Mouse (Mus musculus) MEL (cell line): ENCODE data around the gene Chgb. TPM values are rescaled to one million over a fixed set of nuclear protein-coding genes. Genes with fewer than 3 reads are reported as not detected.

Experiments used
- DNase-seq: peaks from one replicate; pipeline ENCODE4 v3.0.0; 2011; ENCODE audit warnings: low read depth, low spot score
- H3K27ac ChIP-seq: 2 replicates; pipeline ENCODE4 v1.5.1; 2012; ENCODE audit warnings: low read depth, mild to moderate bottlenecking, control low read depth, low read length, moderate library complexity; ENCODE audit not compliant: control insufficient read depth
- H3K27me3 ChIP-seq, 2 experiments: fragments of 150-350 bp in 1 of 2; sonication (generic) in 1 of 2; 2 replicates each; pipeline ENCODE4 v1.6.1; 2012; ENCODE audit warnings: low read length in 2 of 2, mild to moderate bottlenecking in 2 of 2, improper control_type of control experiment in 1 of 2, moderate library complexity in 1 of 2; ENCODE audit not compliant: insufficient read depth in 2 of 2, control insufficient read depth in 1 of 2
- H3K36me3 ChIP-seq, 2 experiments: 2 replicates each; pipeline ENCODE4 v1.6.1; 2012 to 2014; ENCODE audit warnings: low read length in 2 of 2, improper control_type of control experiment in 1 of 2, inconsistent platforms in 1 of 2, mild to moderate bottlenecking in 1 of 2; ENCODE audit not compliant: insufficient read depth in 2 of 2, control insufficient read depth in 1 of 2
- H3K4me1 ChIP-seq, 2 experiments: fragments of 150-350 bp in 1 of 2; sonication (generic) in 1 of 2; 2 replicates each; pipeline ENCODE4 v1.6.1; 2012; ENCODE audit warnings: low read length in 2 of 2, improper control_type of control experiment in 1 of 2, mild to moderate bottlenecking in 1 of 2; ENCODE audit not compliant: insufficient read depth in 2 of 2, control insufficient read depth in 1 of 2
- H3K4me3 ChIP-seq, 2 experiments: fragments of 150-350 bp in 1 of 2; sonication (generic) in 1 of 2; 2 replicates each; pipeline ENCODE4 v1.5.1; 2012; ENCODE audit warnings: low read depth in 2 of 2, low read length in 2 of 2, mild to moderate bottlenecking in 2 of 2, moderate library complexity in 2 of 2, control low read depth in 1 of 2, improper control_type of control experiment in 1 of 2; ENCODE audit not compliant: control insufficient read depth in 1 of 2, insufficient read depth in 1 of 2
- H3K79me2 ChIP-seq: 2 replicates; pipeline ENCODE4 v1.6.1; 2012; ENCODE audit warnings: mild to moderate bottlenecking, low read length, moderate library complexity; ENCODE audit not compliant: control insufficient read depth, poor library complexity, insufficient read depth
- H3K9ac ChIP-seq: 2 replicates; pipeline ENCODE4 v1.6.1; 2012; ENCODE audit warnings: low read depth, mild to moderate bottlenecking, control low read depth, low read length, moderate library complexity; ENCODE audit not compliant: control insufficient read depth, poor library complexity, severe bottlenecking
- H3K9me3 ChIP-seq: fragments of 150-350 bp; sonication (generic); replicated peaks from 2 replicates; pipeline ENCODE4 v1.6.1; 2012; ENCODE audit warnings: mild to moderate bottlenecking, low read length, improper control_type of control experiment, moderate library complexity; ENCODE audit not compliant: insufficient read depth
- CHD1 ChIP-seq: IDR thresholded peaks from 2 replicates; pipeline ENCODE4 v1.6.1; 2012; ENCODE audit warnings: low read depth, mild to moderate bottlenecking, inconsistent platforms, low read length, improper control_type of control experiment
- CHD2 ChIP-seq: IDR thresholded peaks from 2 replicates; pipeline ENCODE4 v1.6.1; 2011; ENCODE audit warnings: low read length, improper control_type of control experiment
- E2F4 ChIP-seq: IDR thresholded peaks from 2 replicates; pipeline ENCODE4 v1.6.1; 2011; ENCODE audit warnings: low read depth, low read length, improper control_type of control experiment, borderline replicate concordance
- ELF1 ChIP-seq: IDR thresholded peaks from 2 replicates; pipeline ENCODE4 v1.6.1; 2014; ENCODE audit warnings: low read depth, mild to moderate bottlenecking, inconsistent platforms, low read length, improper control_type of control experiment, moderate library complexity
- ETS1 ChIP-seq: IDR thresholded peaks from 2 replicates; pipeline ENCODE4 v1.6.1; 2012; ENCODE audit warnings: low read depth, mild to moderate bottlenecking, inconsistent platforms, low read length, improper control_type of control experiment, moderate library complexity
- GABPA ChIP-seq: IDR thresholded peaks from 2 replicates; pipeline ENCODE4 v1.6.1; 2012; ENCODE audit warnings: low read depth, mild to moderate bottlenecking, inconsistent platforms, low read length, improper control_type of control experiment, moderate library complexity
- GATA1 ChIP-seq: IDR thresholded peaks from 2 replicates; pipeline ENCODE4 v1.6.1; 2011; ENCODE audit warnings: low read depth, low read length, improper control_type of control experiment
- HCFC1 ChIP-seq: IDR thresholded peaks from 2 replicates; pipeline ENCODE4 v1.6.1; 2012; ENCODE audit warnings: low read depth, mild to moderate bottlenecking, inconsistent platforms, low read length, improper control_type of control experiment, moderate library complexity
- JUND ChIP-seq: IDR thresholded peaks from 2 replicates; pipeline ENCODE4 v1.6.1; 2011; ENCODE audit warnings: low read depth, mild to moderate bottlenecking, improper control_type of control experiment, low read length
- MAFK ChIP-seq: IDR thresholded peaks from 2 replicates; pipeline ENCODE4 v1.6.1; 2011; ENCODE audit warnings: low read depth, mild to moderate bottlenecking, low read length, improper control_type of control experiment, borderline replicate concordance
- MXI1 ChIP-seq: IDR thresholded peaks from 2 replicates; pipeline ENCODE4 v1.6.1; 2011; ENCODE audit warnings: mild to moderate bottlenecking, low read depth, low read length, improper control_type of control experiment
- MYC ChIP-seq: IDR thresholded peaks from 2 replicates; pipeline ENCODE4 v1.6.1; 2011; ENCODE audit warnings: low read depth, mild to moderate bottlenecking, low read length, improper control_type of control experiment, moderate library complexity
- NRF1 ChIP-seq: IDR thresholded peaks from 2 replicates; pipeline ENCODE4 v1.6.1; 2014; ENCODE audit warnings: low read depth, mild to moderate bottlenecking, inconsistent platforms, low read length, improper control_type of control experiment, moderate library complexity; ENCODE audit not compliant: poor library complexity, insufficient read depth, severe bottlenecking
- POLR2A ChIP-seq, 2 experiments: IDR thresholded peaks; 2 replicates each; pipeline ENCODE4 v1.6.1; 2011 to 2012; ENCODE audit warnings: low read length in 2 of 2, mild to moderate bottlenecking in 2 of 2, control low read depth in 1 of 2, improper control_type of control experiment in 1 of 2, low read depth in 1 of 2, moderate library complexity in 1 of 2; ENCODE audit not compliant: control insufficient read depth in 1 of 2, insufficient read depth in 1 of 2, poor library complexity in 1 of 2
- RAD21 ChIP-seq: IDR thresholded peaks from 2 replicates; pipeline ENCODE4 v1.6.1; 2011; ENCODE audit warnings: mild to moderate bottlenecking, low read depth, low read length, improper control_type of control experiment
- RCOR1 ChIP-seq: IDR thresholded peaks from 2 replicates; pipeline ENCODE4 v1.6.1; 2012; ENCODE audit warnings: low read depth, mild to moderate bottlenecking, inconsistent platforms, low read length, improper control_type of control experiment
- SIN3A ChIP-seq: IDR thresholded peaks from 2 replicates; pipeline ENCODE4 v1.6.1; 2012; ENCODE audit warnings: low read length, improper control_type of control experiment, inconsistent platforms
- SMC3 ChIP-seq: IDR thresholded peaks from 2 replicates; pipeline ENCODE4 v1.6.1; 2011; ENCODE audit warnings: low read depth, low read length, improper control_type of control experiment
- TAL1 ChIP-seq: IDR thresholded peaks from 2 replicates; pipeline ENCODE4 v1.6.1; 2012; ENCODE audit warnings: mild to moderate bottlenecking, inconsistent platforms, low read length, moderate library complexity, mixed read lengths
- UBTF ChIP-seq: IDR thresholded peaks from 2 replicates; pipeline ENCODE4 v1.6.1; 2012; ENCODE audit warnings: low read depth, mild to moderate bottlenecking, inconsistent platforms, low read length, improper control_type of control experiment, moderate library complexity, borderline replicate concordance; ENCODE audit not compliant: insufficient read depth
- USF2 ChIP-seq, 2 experiments: IDR thresholded peaks; 2 replicates each; pipeline ENCODE4 v1.6.1; 2011 to 2012; ENCODE audit warnings: improper control_type of control experiment in 2 of 2, low read length in 2 of 2, borderline replicate concordance in 1 of 2, inconsistent platforms in 1 of 2, low read depth in 1 of 2, mild to moderate bottlenecking in 1 of 2; ENCODE audit not compliant: insufficient read depth in 1 of 2
- ZC3H11A ChIP-seq: IDR thresholded peaks from 2 replicates; pipeline ENCODE4 v1.6.1; 2012; ENCODE audit warnings: low read depth, mild to moderate bottlenecking, inconsistent platforms, low read length, improper control_type of control experiment
- polyA plus RNA-seq, 2 experiments: library from polyadenylated mRNA; stranded (reverse) in 1 of 2; unstranded in 1 of 2; fragments of >175 nt in 1 of 2; fragments of >200 nt in 1 of 2; gene quantifications; 2 replicates each; pipeline versions ENCODE4 v1.2.1 to v1.2.4; 2012; ENCODE audit warnings: low replicate concordance in 2 of 2, low read depth in 1 of 2; ENCODE audit not compliant: insufficient read length in 2 of 2, insufficient read depth in 1 of 2, missing spikeins in 1 of 2
- total RNA-seq: library from RNA; depleted of rRNA; stranded (reverse); fragments of 300-350 nt; gene quantifications from 2 replicates; pipeline ENCODE4 v1.2.3, GENCODE M21; 2012; rRNA removed

The Chgb gene
- total and polyA plus RNA-seq, 3 experiments, result 0.06 TPM; not detected in 2

DNA sequence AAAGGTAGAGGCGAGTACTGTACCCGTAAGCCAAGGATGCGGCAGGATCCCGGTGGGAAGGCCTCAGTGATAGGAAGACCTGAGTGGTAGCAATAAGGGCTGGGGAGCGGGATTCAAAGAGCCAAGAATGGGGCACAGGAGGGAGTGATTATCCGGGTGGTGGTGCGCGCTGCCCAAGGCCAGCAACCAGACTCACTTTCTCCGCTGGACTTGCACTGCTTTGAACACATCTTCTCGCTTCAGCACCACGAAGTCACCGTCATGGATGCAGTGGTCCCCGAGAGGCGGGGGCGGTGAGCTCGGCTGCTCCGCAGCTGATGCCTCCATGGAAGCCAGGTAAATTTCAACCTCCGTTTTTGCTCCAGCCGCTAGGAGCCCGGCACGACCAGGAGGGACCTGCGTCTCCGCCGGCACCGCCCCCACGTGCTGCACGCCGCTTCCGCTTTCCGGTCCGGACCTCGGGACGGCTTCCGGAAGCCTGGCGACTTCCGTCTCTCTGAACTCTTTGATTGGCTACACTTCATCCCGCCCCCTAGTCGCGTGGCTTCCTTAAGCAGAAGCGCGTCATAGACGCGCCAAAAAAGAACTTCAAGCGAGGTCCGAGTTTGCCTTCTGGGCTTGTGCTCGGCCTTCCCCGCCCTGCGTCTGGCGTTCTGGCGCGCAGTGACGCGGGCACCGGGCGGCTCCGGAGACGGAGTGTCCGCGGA lies 34.7 kb downstream of the Chgb start, which contains the start of the genes Trmt6 and Mcm8 (continued):
- TF ChIP-seq SMC3 (no peak), MYC (peak; percentile 98), GATA1 (no peak), GABPA (no peak)

DNA sequence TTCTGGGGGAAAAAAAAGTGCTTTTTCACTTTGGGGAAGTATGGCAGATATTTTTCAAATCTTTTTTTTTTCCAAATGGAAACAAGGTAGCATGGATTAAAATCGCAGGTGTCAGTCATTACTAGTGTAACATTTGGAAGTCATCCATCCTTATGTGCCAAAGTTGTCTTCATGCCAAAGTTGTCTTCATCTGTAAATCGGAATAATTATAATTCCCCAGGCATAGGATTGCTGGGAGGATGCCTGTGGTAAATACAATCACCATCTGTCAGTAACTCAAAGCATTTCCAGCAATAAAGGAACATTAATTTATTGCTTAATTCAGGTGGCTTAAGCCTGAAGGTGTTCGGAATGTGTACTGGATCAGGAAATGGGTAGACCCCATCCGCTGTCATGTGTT lies 60.0 kb downstream of the Chgb start:
- Histone ChIP-seq H3K4me1 (no peaks in the 10 kb centered on the region), H3K9ac (no peak overlapping the region), H3K4me3 (no peak overlapping the region), H3K36me3 (peaks cover 0 to 5% of the 10 kb centered on the region in 2 experiments; a peak in 2 of 4 replicates), H3K9me3 (no peaks in the 10 kb centered on the region), H3K27ac (no peak overlapping the region), H3K79me2 (no peaks in the 10 kb centered on the region), H3K27me3 (no peaks in the 10 kb centered on the region)
- no peak for DNase-seq
- TF ChIP-seq TAL1 (no peak), SMC3 (no peak), MXI1 (no peak), POLR2A (IDR thresholded peaks at IDR 0.05; ENCODE audit: control insufficient read depth in 1 of 2, insufficient read depth in 1 of 2, low read depth in 1 of 2, low read length in 2 of 2, poor library complexity in 1 of 2) (no peak), ZC3H11A (no peak), MYC (no peak), SIN3A (no peak), JUND (no peak), RAD21 (no peak), RCOR1 (no peak), ELF1 (no peak), MAFK (no peak), USF2 (IDR thresholded peaks at IDR 0.05; ENCODE audit: borderline replicate concordance in 1 of 2, insufficient read depth in 1 of 2, low read depth in 1 of 2, low read length in 2 of 2) (no peak), E2F4 (no peak), CHD1 (no peak), HCFC1 (no peak), CHD2 (no peak), NRF1 (no peak), UBTF (no peak), ETS1 (no peak)

Other genes starting within 250 kb of the Chgb start
- gene Gpcpd1, start 193.5 kb upstream of the Chgb start, total RNA-seq, result 2.9 and 3.1 TPM in 2 replicates
- gene Gpcpd1, start 193.5 kb upstream of the Chgb start, polyA plus RNA-seq, result 1 to 10 TPM in 1 of 2 experiments, not detected in 1; 4.5 TPM
- 5.9 and 8.8 TPM in 2 replicates for gene Shld1, start 94.3 kb upstream of the Chgb start, total RNA-seq
- 1 to 10 TPM in 1 of 2 experiments, not detected in 1; 8.0 TPM for gene Shld1, start 94.3 kb upstream of the Chgb start, polyA plus RNA-seq
- 60.1 and 64.1 TPM in 2 replicates for gene Trmt6, start 34.8 kb downstream of the Chgb start, total RNA-seq
- gene Trmt6, start 34.8 kb downstream of the Chgb start, polyA plus RNA-seq, result 10 to 100 TPM in 1 of 2 experiments, not detected in 1; 53.6 TPM
- gene Mcm8, start 34.9 kb downstream of the Chgb start, total RNA-seq, result 22.0 and 25.1 TPM in 2 replicates
- 10 to 100 TPM in 1 of 2 experiments, not detected in 1; 21.9 TPM for gene Mcm8, start 34.9 kb downstream of the Chgb start, polyA plus RNA-seq
- 46.2 and 48.4 TPM in 2 replicates for gene Crls1, start 65.4 kb downstream of the Chgb start, total RNA-seq
- gene Crls1, start 65.4 kb downstream of the Chgb start, polyA plus RNA-seq, result 100 to 1,000 TPM in 1 of 2 experiments, 10 to 100 TPM in 1; 51.8 to 194 TPM
- not detected in 2 replicates for gene Lrrn4, start 99.6 kb downstream of the Chgb start, total RNA-seq
- not detected for gene Lrrn4, start 99.6 kb downstream of the Chgb start, polyA plus RNA-seq
- not detected in 2 replicates for gene Fermt1, start 164.6 kb downstream of the Chgb start, total RNA-seq
- not detected for gene Fermt1, start 164.6 kb downstream of the Chgb start, polyA plus RNA-seq